Mouse (Mus musculus) MEL (cell line): ENCODE data around the gene Cacna1c. TPM values are rescaled to one million over a fixed set of nuclear protein-coding genes. Genes with fewer than 3 reads are reported as not detected.

Experiments used
- DNase-seq: peaks from one replicate; pipeline ENCODE4 v3.0.0; 2011; ENCODE audit warnings: low read depth, low spot score
- H3K27ac ChIP-seq: 2 replicates; pipeline ENCODE4 v1.5.1; 2012; ENCODE audit warnings: low read depth, mild to moderate bottlenecking, control low read depth, low read length, moderate library complexity; ENCODE audit not compliant: control insufficient read depth
- H3K27me3 ChIP-seq, 2 experiments: fragments of 150-350 bp in 1 of 2; sonication (generic) in 1 of 2; 2 replicates each; pipeline ENCODE4 v1.6.1; 2012; ENCODE audit warnings: low read length in 2 of 2, mild to moderate bottlenecking in 2 of 2, improper control_type of control experiment in 1 of 2, moderate library complexity in 1 of 2; ENCODE audit not compliant: insufficient read depth in 2 of 2, control insufficient read depth in 1 of 2
- H3K36me3 ChIP-seq, 2 experiments: 2 replicates each; pipeline ENCODE4 v1.6.1; 2012 to 2014; ENCODE audit warnings: low read length in 2 of 2, improper control_type of control experiment in 1 of 2, inconsistent platforms in 1 of 2, mild to moderate bottlenecking in 1 of 2; ENCODE audit not compliant: insufficient read depth in 2 of 2, control insufficient read depth in 1 of 2
- H3K4me1 ChIP-seq, 2 experiments: fragments of 150-350 bp in 1 of 2; sonication (generic) in 1 of 2; 2 replicates each; pipeline ENCODE4 v1.6.1; 2012; ENCODE audit warnings: low read length in 2 of 2, improper control_type of control experiment in 1 of 2, mild to moderate bottlenecking in 1 of 2; ENCODE audit not compliant: insufficient read depth in 2 of 2, control insufficient read depth in 1 of 2
- H3K4me3 ChIP-seq, 2 experiments: fragments of 150-350 bp in 1 of 2; sonication (generic) in 1 of 2; 2 replicates each; pipeline ENCODE4 v1.5.1; 2012; ENCODE audit warnings: low read depth in 2 of 2, low read length in 2 of 2, mild to moderate bottlenecking in 2 of 2, moderate library complexity in 2 of 2, control low read depth in 1 of 2, improper control_type of control experiment in 1 of 2; ENCODE audit not compliant: control insufficient read depth in 1 of 2, insufficient read depth in 1 of 2
- H3K79me2 ChIP-seq: 2 replicates; pipeline ENCODE4 v1.6.1; 2012; ENCODE audit warnings: mild to moderate bottlenecking, low read length, moderate library complexity; ENCODE audit not compliant: control insufficient read depth, poor library complexity, insufficient read depth
- H3K9ac ChIP-seq: 2 replicates; pipeline ENCODE4 v1.6.1; 2012; ENCODE audit warnings: low read depth, mild to moderate bottlenecking, control low read depth, low read length, moderate library complexity; ENCODE audit not compliant: control insufficient read depth, poor library complexity, severe bottlenecking
- H3K9me3 ChIP-seq: fragments of 150-350 bp; sonication (generic); replicated peaks from 2 replicates; pipeline ENCODE4 v1.6.1; 2012; ENCODE audit warnings: mild to moderate bottlenecking, low read length, improper control_type of control experiment, moderate library complexity; ENCODE audit not compliant: insufficient read depth
- BHLHE40 ChIP-seq: IDR thresholded peaks from 2 replicates; pipeline ENCODE4 v1.6.1; 2012; ENCODE audit warnings: low read depth, mild to moderate bottlenecking, inconsistent platforms, low read length, improper control_type of control experiment, borderline replicate concordance
- ETS1 ChIP-seq: IDR thresholded peaks from 2 replicates; pipeline ENCODE4 v1.6.1; 2012; ENCODE audit warnings: low read depth, mild to moderate bottlenecking, inconsistent platforms, low read length, improper control_type of control experiment, moderate library complexity
- GATA1 ChIP-seq: IDR thresholded peaks from 2 replicates; pipeline ENCODE4 v1.6.1; 2011; ENCODE audit warnings: low read depth, low read length, improper control_type of control experiment
- JUND ChIP-seq: IDR thresholded peaks from 2 replicates; pipeline ENCODE4 v1.6.1; 2011; ENCODE audit warnings: low read depth, mild to moderate bottlenecking, improper control_type of control experiment, low read length
- KAT2A ChIP-seq: conservative IDR thresholded peaks from 2 replicates; pipeline ENCODE4 v1.6.1; 2012; ENCODE audit warnings: low read depth, low read length, improper control_type of control experiment, inconsistent platforms
- MAFK ChIP-seq: IDR thresholded peaks from 2 replicates; pipeline ENCODE4 v1.6.1; 2011; ENCODE audit warnings: low read depth, mild to moderate bottlenecking, low read length, improper control_type of control experiment, borderline replicate concordance
- MAX ChIP-seq: IDR thresholded peaks from 2 replicates; pipeline ENCODE4 v1.6.1; 2011; ENCODE audit warnings: low read length, improper control_type of control experiment
- MAZ ChIP-seq: IDR thresholded peaks from 2 replicates; pipeline ENCODE4 v1.6.1; 2012; ENCODE audit warnings: low read depth, mild to moderate bottlenecking, inconsistent platforms, low read length, improper control_type of control experiment
- MEF2A ChIP-seq: IDR thresholded peaks from 2 replicates; pipeline ENCODE4 v1.6.1; 2014; ENCODE audit warnings: low read depth, mild to moderate bottlenecking, inconsistent platforms, low read length, improper control_type of control experiment; ENCODE audit not compliant: poor library complexity, insufficient replicate concordance, severe bottlenecking; ENCODE audit errors: extremely low read depth
- MYB ChIP-seq: IDR thresholded peaks from 2 replicates; pipeline ENCODE4 v1.6.1; 2011; ENCODE audit warnings: mild to moderate bottlenecking, low read depth, low read length, improper control_type of control experiment
- NELFE ChIP-seq: IDR thresholded peaks from 2 replicates; pipeline ENCODE4 v1.6.1; 2011; ENCODE audit warnings: low read depth, low read length, improper control_type of control experiment
- NRF1 ChIP-seq: IDR thresholded peaks from 2 replicates; pipeline ENCODE4 v1.6.1; 2014; ENCODE audit warnings: low read depth, mild to moderate bottlenecking, inconsistent platforms, low read length, improper control_type of control experiment, moderate library complexity; ENCODE audit not compliant: poor library complexity, insufficient read depth, severe bottlenecking
- POLR2A ChIP-seq, 2 experiments: IDR thresholded peaks; 2 replicates each; pipeline ENCODE4 v1.6.1; 2011 to 2012; ENCODE audit warnings: low read length in 2 of 2, mild to moderate bottlenecking in 2 of 2, control low read depth in 1 of 2, improper control_type of control experiment in 1 of 2, low read depth in 1 of 2, moderate library complexity in 1 of 2; ENCODE audit not compliant: control insufficient read depth in 1 of 2, insufficient read depth in 1 of 2, poor library complexity in 1 of 2
- POLR2AphosphoS5 ChIP-seq: IDR thresholded peaks from 2 replicates; pipeline ENCODE4 v1.6.1; 2012; ENCODE audit warnings: low read depth, borderline replicate concordance, mild to moderate bottlenecking, inconsistent platforms, low read length, moderate library complexity, mixed read lengths
- RAD21 ChIP-seq: IDR thresholded peaks from 2 replicates; pipeline ENCODE4 v1.6.1; 2011; ENCODE audit warnings: mild to moderate bottlenecking, low read depth, low read length, improper control_type of control experiment
- RCOR1 ChIP-seq: IDR thresholded peaks from 2 replicates; pipeline ENCODE4 v1.6.1; 2012; ENCODE audit warnings: low read depth, mild to moderate bottlenecking, inconsistent platforms, low read length, improper control_type of control experiment
- SIN3A ChIP-seq: IDR thresholded peaks from 2 replicates; pipeline ENCODE4 v1.6.1; 2012; ENCODE audit warnings: low read length, improper control_type of control experiment, inconsistent platforms
- USF1 ChIP-seq: IDR thresholded peaks from 2 replicates; pipeline ENCODE4 v1.6.1; 2014; ENCODE audit warnings: low read depth, mild to moderate bottlenecking, inconsistent platforms, low read length, improper control_type of control experiment, moderate library complexity
- USF2 ChIP-seq, 2 experiments: IDR thresholded peaks; 2 replicates each; pipeline ENCODE4 v1.6.1; 2011 to 2012; ENCODE audit warnings: improper control_type of control experiment in 2 of 2, low read length in 2 of 2, borderline replicate concordance in 1 of 2, inconsistent platforms in 1 of 2, low read depth in 1 of 2, mild to moderate bottlenecking in 1 of 2; ENCODE audit not compliant: insufficient read depth in 1 of 2
- ZC3H11A ChIP-seq: IDR thresholded peaks from 2 replicates; pipeline ENCODE4 v1.6.1; 2012; ENCODE audit warnings: low read depth, mild to moderate bottlenecking, inconsistent platforms, low read length, improper control_type of control experiment
- ZMIZ1 ChIP-seq: IDR thresholded peaks from 2 replicates; pipeline ENCODE4 v1.6.1; 2012; ENCODE audit warnings: low read depth, mild to moderate bottlenecking, inconsistent platforms, low read length, improper control_type of control experiment, moderate library complexity
- polyA plus RNA-seq, 2 experiments: library from polyadenylated mRNA; stranded (reverse) in 1 of 2; unstranded in 1 of 2; fragments of >175 nt in 1 of 2; fragments of >200 nt in 1 of 2; gene quantifications; 2 replicates each; pipeline versions ENCODE4 v1.2.1 to v1.2.4; 2012; ENCODE audit warnings: low replicate concordance in 2 of 2, low read depth in 1 of 2; ENCODE audit not compliant: insufficient read length in 2 of 2, insufficient read depth in 1 of 2, missing spikeins in 1 of 2
- total RNA-seq: library from RNA; depleted of rRNA; stranded (reverse); fragments of 300-350 nt; gene quantifications from 2 replicates; pipeline ENCODE4 v1.2.3, GENCODE M21; 2012

Gene Cacna1c
- total and polyA plus RNA-seq, 3 experiments, result 3.4 to 4.4 TPM; not detected in 1

DNA sequence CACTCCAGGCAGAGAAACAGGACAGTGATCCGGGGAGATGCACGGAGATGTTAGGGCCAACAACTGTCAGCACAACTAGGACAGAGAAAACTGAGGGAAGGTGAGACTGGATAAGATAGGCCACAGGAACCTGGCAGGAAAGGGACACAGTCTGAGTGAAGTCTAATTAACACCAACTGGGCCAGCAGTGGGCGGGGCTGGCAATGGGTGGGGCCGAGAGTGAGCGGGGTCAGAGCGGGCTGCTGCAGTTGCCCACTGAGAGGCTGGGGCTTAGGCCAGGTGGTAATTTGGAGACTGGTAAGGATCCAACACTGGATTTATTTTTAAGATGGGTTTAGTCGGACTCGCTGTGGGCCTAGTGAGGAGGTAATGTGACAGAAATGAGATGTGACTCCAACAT, 418.8 kb downstream of the Cacna1c start:
- no peaks in the 10 kb centered on the region for H3K79me2 ChIP-seq
- H3K4me3 ChIP-seq, result no peak overlapping the region
- H3K9ac ChIP-seq, result no peak overlapping the region
- H3K9me3 ChIP-seq, result no peaks in the 10 kb centered on the region
- TF ChIP-seq MAX (no peak), ETS1 (no peak), MAFK (no peak), GATA1 (no peak), ZC3H11A (no peak), USF1 (no peak), NRF1 (no peak), MAZ (no peak)
- no peaks in the 10 kb centered on the region for H3K27me3 ChIP-seq
- H3K36me3 ChIP-seq, result peaks cover 0 to 10% of the 10 kb centered on the region in 2 experiments; a peak in 2 of 4 replicates
- peaks cover 0 to 20% of the 10 kb centered on the region in 2 experiments; a peak in 3 of 4 replicates for H3K4me1 ChIP-seq
- DNase-seq, result peak; percentile 47
- H3K27ac ChIP-seq, result no peak overlapping the region

DNA sequence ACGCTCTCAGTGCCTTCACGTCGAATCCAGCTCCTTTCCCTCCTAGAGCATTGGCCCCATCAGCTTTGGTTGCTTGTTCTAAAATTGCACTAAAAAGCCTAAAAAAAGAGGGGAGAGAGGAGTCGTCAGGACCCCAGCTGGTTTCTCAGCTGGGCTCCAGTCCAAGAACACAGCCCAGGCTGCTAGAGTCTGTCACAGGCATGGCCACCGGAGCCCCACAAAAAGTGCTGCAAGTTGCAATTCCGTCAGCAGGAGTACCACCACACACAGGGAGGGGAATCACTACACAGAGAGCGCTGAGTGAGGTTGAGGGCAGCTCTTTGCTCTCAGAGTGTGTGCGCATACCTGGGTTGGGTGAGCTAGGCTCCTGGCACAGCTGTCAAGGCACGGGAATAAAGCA, 419.8 kb downstream of the Cacna1c start:
- Histone ChIP-seq H3K4me3 (no peak overlapping the region), H3K27me3 (no peaks in the 10 kb centered on the region), H3K79me2 (no peaks in the 10 kb centered on the region), H3K4me1 (peaks cover 7 to 29% of the 10 kb centered on the region in 2 experiments), H3K27ac (no peak overlapping the region), H3K9me3 (no peaks in the 10 kb centered on the region)
- no peak for DNase-seq
- TF ChIP-seq ZC3H11A (no peak), MAX (no peak), RCOR1 (no peak), USF2 (IDR thresholded peaks at IDR 0.05; ENCODE audit: borderline replicate concordance in 1 of 2, insufficient read depth in 1 of 2, low read depth in 1 of 2, low read length in 2 of 2) (no peak), JUND (no peak), KAT2A (no peak), BHLHE40 (no peak), ZMIZ1 (no peak), POLR2A (IDR thresholded peaks at IDR 0.05; ENCODE audit: control insufficient read depth in 1 of 2, insufficient read depth in 1 of 2, low read depth in 1 of 2, low read length in 2 of 2, poor library complexity in 1 of 2) (no peak), POLR2AphosphoS5 (no peak), MEF2A (no peak), USF1 (no peak), NELFE (no peak), MAFK (no peak), GATA1 (no peak), MYB (no peak), SIN3A (no peak), RAD21 (no peak)
- TF ChIP-seq, all 39 proteins: peak for 0
- peaks cover 0 to 18% of the 10 kb centered on the region in 2 experiments; a peak in 2 of 4 replicates for H3K36me3 ChIP-seq
- no peak overlapping the region for H3K9ac ChIP-seq
